Mouse (Mus musculus) thymus, adult 2 months (tissue): ENCODE measurements around the gene Gm20388. TPM values are rescaled to one million over a fixed set of nuclear protein-coding genes. Genes with fewer than 3 reads are reported as not detected.

Experiments used
- DNase-seq: peaks from one replicate; pipeline ENCODE4 v3.0.0; 2021
- H3K27ac ChIP-seq: fragments of 200-500 bp; 2 replicates; pipeline ENCODE4 v1.5.1; 2012; ENCODE audit warnings: low read length, control low read depth; ENCODE audit not compliant: control insufficient read depth, insufficient read depth
- H3K27me3 ChIP-seq: fragments of 200-500 bp; 2 replicates; pipeline ENCODE4 v1.6.1; 2012; ENCODE audit warnings: mild to moderate bottlenecking, low read length, moderate library complexity, mixed read lengths; ENCODE audit not compliant: control insufficient read depth, insufficient read depth
- H3K36me3 ChIP-seq: fragments of 200-500 bp; 2 replicates; pipeline ENCODE4 v1.6.1; 2012; ENCODE audit warnings: mild to moderate bottlenecking, low read length, moderate library complexity; ENCODE audit not compliant: control insufficient read depth, insufficient read depth
- H3K4me1 ChIP-seq: fragments of 200-500 bp; replicated peaks from 2 replicates; pipeline ENCODE4 v1.6.1; 2012; ENCODE audit warnings: low read length; ENCODE audit not compliant: control insufficient read depth, insufficient read depth
- H3K4me3 ChIP-seq: fragments of 200-500 bp; 2 replicates; pipeline ENCODE4 v1.5.1; 2012; ENCODE audit warnings: mild to moderate bottlenecking, low read length, control low read depth, moderate library complexity; ENCODE audit not compliant: control insufficient read depth, insufficient read depth
- CTCF ChIP-seq: fragments of 200-500 bp; IDR thresholded peaks from 2 replicates; pipeline ENCODE4 v1.5.1; 2012; ENCODE audit warnings: mild to moderate bottlenecking, control low read depth, low read length, moderate library complexity, borderline replicate concordance; ENCODE audit not compliant: control insufficient read depth, poor library complexity, insufficient read depth; ENCODE audit errors: extremely low read depth
- POLR2A ChIP-seq: fragments of 200-500 bp; IDR thresholded peaks from 2 replicates; pipeline ENCODE4 v1.6.1; 2012; ENCODE audit warnings: mild to moderate bottlenecking, low read length, control low read depth, moderate library complexity; ENCODE audit not compliant: control insufficient read depth, poor library complexity, insufficient read depth; ENCODE audit errors: extremely low read depth
- WGBS: fragments of 180-500 bp; shearing (Covaris S2); methylation state at CpG from one replicate; pipeline ENCODE4 v1.1.7; 2018; 5-methylcytosine and 5-hydroxymethylcytosine counted together
- polyA plus RNA-seq: library from polyadenylated mRNA; depleted of rRNA; stranded (reverse); fragments of >200 nt; gene quantifications from 2 replicates; pipeline ENCODE4 v1.2.3, GENCODE M21; 2012

The Gm20388 gene
- polyA plus RNA-seq, 1 experiment = 103 TPM

DNA sequence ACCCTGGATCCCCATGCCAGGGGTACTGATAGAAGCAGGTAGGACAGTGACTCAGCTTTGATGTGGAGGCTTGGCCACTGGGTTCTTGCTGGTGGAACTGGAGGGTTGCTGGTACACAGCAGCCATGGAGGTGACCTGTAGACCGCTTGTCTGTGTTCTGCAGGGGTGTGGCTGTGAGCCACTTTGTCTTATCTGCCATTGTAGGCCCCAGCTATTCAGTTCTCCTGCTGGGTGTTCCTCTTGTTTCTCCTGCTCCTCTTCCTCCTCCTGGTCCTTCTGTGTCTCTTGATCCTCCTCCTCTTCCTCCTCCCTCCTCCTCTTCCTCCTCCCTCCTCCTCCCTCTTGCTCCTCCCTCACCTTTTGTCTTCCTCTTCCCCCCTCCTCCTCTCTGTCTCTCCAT lies 614.5 kb downstream of the Gm20388 start:
- Histone ChIP-seq H3K27ac (no peak overlapping the region), H3K27me3 (no peaks in the 10 kb centered on the region), H3K4me3 (no peak overlapping the region), H3K4me1 (peaks cover 31% of the 10 kb centered on the region), H3K36me3 (no peaks in the 10 kb centered on the region)
- WGBS = 100% methylated on average over 1 of the region's 1 CpGs
- DNase-seq = no peak
- no peak for TF ChIP-seq CTCF
- TF ChIP-seq POLR2A = no peak

DNA sequence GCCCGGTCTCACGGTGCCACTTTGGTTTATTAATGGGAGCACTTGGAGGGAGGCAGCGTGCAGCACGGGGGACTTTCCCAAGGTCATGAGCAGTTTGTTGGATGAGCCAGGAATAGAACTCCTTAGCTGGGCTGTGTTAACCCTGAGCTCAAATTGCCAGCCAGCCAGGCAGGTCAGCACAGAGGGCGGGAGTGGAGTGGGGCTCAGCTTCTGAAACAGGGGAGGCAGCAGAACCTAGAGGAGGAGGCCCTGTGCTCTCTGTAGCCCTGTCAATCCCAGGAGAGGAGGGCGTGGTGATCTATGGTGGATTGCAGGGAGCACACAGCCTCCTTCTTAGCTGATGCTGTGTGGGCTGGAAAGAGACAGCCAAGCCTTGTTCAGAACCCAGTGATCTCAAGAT lies 615.2 kb downstream of the Gm20388 start:
- no peaks in the 10 kb centered on the region for H3K36me3 ChIP-seq
- H3K4me3 ChIP-seq = no peak overlapping the region
- H3K4me1 ChIP-seq = peaks cover 31% of the 10 kb centered on the region
- no peak for TF ChIP-seq CTCF
- TF ChIP-seq POLR2A = no peak
- 90% methylated on average over 6 of the region's 6 CpGs for WGBS
- H3K27me3 ChIP-seq = no peaks in the 10 kb centered on the region
- DNase-seq = no peak
- no peak overlapping the region for H3K27ac ChIP-seq

DNA sequence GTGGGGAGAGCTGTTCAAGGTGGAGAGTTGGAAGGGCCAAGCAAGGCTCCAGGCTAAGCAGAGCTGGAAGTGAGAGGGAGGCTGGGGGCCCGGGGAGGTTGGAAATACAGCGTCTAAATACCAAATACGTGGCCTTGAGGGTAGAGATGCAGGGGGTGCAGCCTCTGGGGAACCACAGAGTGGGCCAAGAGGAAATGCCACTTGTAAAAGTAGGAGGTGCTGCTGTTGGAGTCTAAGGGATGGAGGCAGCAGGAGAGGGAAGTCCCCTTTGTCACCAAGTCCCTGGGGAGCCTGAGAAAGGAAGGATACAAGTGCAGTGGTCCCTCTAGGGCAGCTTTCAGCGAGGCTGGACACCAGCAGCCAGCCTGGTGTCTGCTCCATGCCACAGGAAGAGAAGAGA lies 615.9 kb downstream of the Gm20388 start:
- WGBS = 30% methylated on average over 4 of the region's 4 CpGs
- TF ChIP-seq CTCF (no peak), POLR2A (no peak)
- no peaks in the 10 kb centered on the region for H3K27me3 ChIP-seq
- H3K4me3 ChIP-seq = no peak overlapping the region
- no peak for DNase-seq
- no peaks in the 10 kb centered on the region for H3K36me3 ChIP-seq
- peaks cover 37% of the 10 kb centered on the region for H3K4me1 ChIP-seq
- no peak overlapping the region for H3K27ac ChIP-seq

DNA sequence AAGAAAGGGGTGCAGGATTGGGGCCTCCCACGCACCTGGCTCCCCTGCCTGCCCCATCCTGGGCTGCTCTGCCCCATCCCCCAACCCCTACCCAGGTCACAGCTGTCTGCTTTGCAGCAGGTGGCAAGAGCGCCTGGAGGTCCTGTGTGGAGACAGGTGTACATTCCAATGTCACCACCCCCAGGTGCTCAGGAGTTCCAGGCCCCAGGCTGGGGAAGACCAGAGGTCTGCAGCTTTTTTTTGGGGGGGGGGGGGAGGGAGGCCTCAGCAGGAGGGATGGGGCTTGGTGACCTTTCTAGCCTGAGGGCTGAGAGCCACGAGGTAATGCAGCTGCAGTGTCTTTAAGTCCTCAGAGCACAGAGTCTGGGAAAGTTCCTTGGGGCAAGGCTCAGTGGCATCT lies 617.7 kb downstream of the Gm20388 start:
- DNase-seq = peak; percentile 67
- Histone ChIP-seq H3K27me3 (no peaks in the 10 kb centered on the region), H3K36me3 (no peaks in the 10 kb centered on the region), H3K27ac (no peak overlapping the region), H3K4me3 (no peak overlapping the region), H3K4me1 (peaks cover 53% of the 10 kb centered on the region)
- TF ChIP-seq CTCF = no peak
- TF ChIP-seq POLR2A = no peak
- 23% methylated on average over 3 of the region's 3 CpGs for WGBS

DNA sequence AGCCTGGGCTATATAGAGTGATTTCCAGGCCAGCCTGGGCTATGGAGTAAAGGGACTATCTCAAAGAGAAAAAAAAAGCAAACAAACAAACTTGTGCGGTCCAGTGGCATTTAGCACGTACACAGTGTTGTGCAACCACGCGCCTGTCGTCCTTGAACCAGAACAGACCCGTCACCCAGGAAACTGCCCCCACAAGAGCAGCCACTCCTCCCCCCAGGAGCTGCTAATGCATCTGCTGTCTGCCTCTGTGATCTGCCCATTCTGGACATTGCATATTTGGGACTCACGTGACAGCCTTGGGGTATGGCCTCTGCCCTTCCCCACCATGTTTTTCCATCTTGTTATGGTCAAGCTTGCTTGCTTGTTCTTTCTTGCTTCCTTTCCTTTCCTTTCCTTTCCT lies 618.6 kb downstream of the Gm20388 start:
- Histone ChIP-seq H3K27ac (no peak overlapping the region), H3K27me3 (no peaks in the 10 kb centered on the region), H3K36me3 (no peaks in the 10 kb centered on the region), H3K4me3 (no peak overlapping the region), H3K4me1 (peaks cover 62% of the 10 kb centered on the region)
- no peak for DNase-seq
- TF ChIP-seq POLR2A = no peak
- WGBS = 81% methylated on average over 7 of the region's 7 CpGs

DNA sequence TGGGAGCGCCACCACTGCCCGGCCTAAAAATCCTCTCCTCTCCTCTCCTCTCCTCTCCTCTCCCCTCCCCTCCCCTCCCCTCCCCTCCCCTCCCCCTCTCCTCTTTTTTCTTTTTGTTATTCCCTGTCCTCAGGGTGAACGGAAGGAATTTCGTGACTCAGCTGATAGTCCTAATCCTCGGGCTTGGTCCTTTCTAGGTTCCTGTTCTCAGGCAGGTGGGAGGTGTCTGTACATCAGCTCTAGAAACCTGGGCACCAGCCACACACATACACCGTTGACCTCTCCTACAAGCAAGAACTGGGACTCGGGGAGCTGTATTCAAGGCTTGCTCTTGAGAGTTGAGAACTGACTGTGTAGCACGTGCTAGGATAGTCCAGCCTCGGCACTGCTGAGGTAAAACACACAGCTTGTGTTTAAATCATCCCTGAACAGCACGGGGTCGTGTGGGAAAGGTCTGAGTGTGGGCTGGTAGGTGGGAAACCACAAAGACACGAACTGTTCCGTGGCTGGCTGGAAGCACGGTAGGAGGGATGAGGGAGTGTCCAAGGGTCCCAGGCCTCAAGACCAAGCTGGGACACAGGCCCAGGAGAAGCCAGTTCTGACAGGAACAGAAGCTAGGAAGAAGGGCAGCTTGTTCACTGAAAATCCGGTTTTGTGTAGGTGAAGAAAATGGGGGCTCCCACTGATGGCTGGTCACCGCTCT lies 620.5 kb downstream of the Gm20388 start:
- TF ChIP-seq POLR2A = no peak
- no peak for TF ChIP-seq CTCF
- H3K27ac ChIP-seq = no peak overlapping the region
- WGBS = 62% methylated on average over 16 of the region's 16 CpGs
- no peak overlapping the region for H3K4me3 ChIP-seq
- no peaks in the 10 kb centered on the region for H3K27me3 ChIP-seq
- H3K36me3 ChIP-seq = no peaks in the 10 kb centered on the region
- H3K4me1 ChIP-seq = peaks cover 73% of the 10 kb centered on the region
- DNase-seq = no peak
